Mouse (Mus musculus): ENCODE measurements at regions not wholly inside any gene's neighbourhood (a gene's known extent, or its start where the extent isn't known, plus 50 kb on each side); places are given as distances from the start of the nearest gene placed in this dataset.
A peak's percentile ranks its signal among the peaks of the same experiment; 100 is the strongest.

- no peak for ATAC-seq (ENCODE audit: low FRiP score)
- Histone ChIP-seq H3K4me2 (replicated peaks) (no peak overlapping the region), H3K4me3 (replicated peaks; ENCODE audit: low read length) (no peak overlapping the region), H3K27ac (no peak overlapping the region), H3K4me1 (replicated peaks; ENCODE audit: control insufficient read depth, insufficient read depth, low read length) (no peaks in the 10 kb centered on the region), H3K9me3 (ENCODE audit: control insufficient read depth, low read length) (no peaks in the 10 kb centered on the region), H3K9ac (no peak overlapping the region), H3K27me3 (ENCODE audit: control insufficient read depth, insufficient read depth, low read length) (no peaks in the 10 kb centered on the region), H3K36me3 (replicated peaks; ENCODE audit: control insufficient read depth, insufficient read depth) (no peaks in the 10 kb centered on the region)
- no peak for DNase-seq (ENCODE audit: low spot score)
- 77% methylated on average over 3 of the region's 3 CpGs for WGBS
These were observed 98.5 kb upstream of the Irf2bp2 start for GRCm38 (mm10) chr8:126692263-126692662.

- no peaks in the 10 kb centered on the region for H3K4me1 ChIP-seq (replicated peaks; ENCODE audit: control insufficient read depth, insufficient read depth, low read length)
- ATAC-seq (ENCODE audit: low FRiP score), result no peak
- H3K27me3 ChIP-seq (ENCODE audit: control insufficient read depth, insufficient read depth, low read length), result no peaks in the 10 kb centered on the region
- H3K36me3 ChIP-seq (replicated peaks; ENCODE audit: control insufficient read depth, insufficient read depth), result no peaks in the 10 kb centered on the region
- H3K4me2 ChIP-seq (replicated peaks), result no peak overlapping the region
- no peak overlapping the region for H3K4me3 ChIP-seq (replicated peaks; ENCODE audit: low read length)
- no peaks in the 10 kb centered on the region for H3K9me3 ChIP-seq (ENCODE audit: control insufficient read depth, low read length)
- DNase-seq (ENCODE audit: low spot score), result no peak
- no peak overlapping the region for H3K27ac ChIP-seq
- WGBS, result 81% methylated on average over 5 of the region's 5 CpGs
- H3K9ac ChIP-seq, result no peak overlapping the region
These were observed 94.7 kb upstream of the Irf2bp2 start for GRCm38 (mm10) chr8:126688450-126688849.

GRCm38 (mm10) chr8:126688014-126688413 is 94.2 kb upstream of the Irf2bp2 start:
- Histone ChIP-seq H3K4me3 (replicated peaks; ENCODE audit: low read length) (no peak overlapping the region), H3K27ac (no peak overlapping the region), H3K4me1 (replicated peaks; ENCODE audit: control insufficient read depth, insufficient read depth, low read length) (no peaks in the 10 kb centered on the region), H3K27me3 (ENCODE audit: control insufficient read depth, insufficient read depth, low read length) (no peaks in the 10 kb centered on the region), H3K4me2 (replicated peaks) (no peak overlapping the region), H3K9me3 (ENCODE audit: control insufficient read depth, low read length) (no peaks in the 10 kb centered on the region), H3K9ac (no peak overlapping the region), H3K36me3 (replicated peaks; ENCODE audit: control insufficient read depth, insufficient read depth) (no peaks in the 10 kb centered on the region)
- WGBS, result 76% methylated on average over 6 of the region's 6 CpGs
- ATAC-seq (ENCODE audit: low FRiP score), result no peak
- no peak for DNase-seq (ENCODE audit: low spot score)

- Histone ChIP-seq H3K27me3 (ENCODE audit: control insufficient read depth, insufficient read depth, low read length) (no peaks in the 10 kb centered on the region), H3K9ac (no peak overlapping the region), H3K36me3 (replicated peaks; ENCODE audit: control insufficient read depth, insufficient read depth) (no peaks in the 10 kb centered on the region), H3K4me3 (replicated peaks; ENCODE audit: low read length) (no peak overlapping the region), H3K27ac (no peak overlapping the region), H3K9me3 (ENCODE audit: control insufficient read depth, low read length) (no peaks in the 10 kb centered on the region), H3K4me2 (replicated peaks) (no peak overlapping the region), H3K4me1 (replicated peaks; ENCODE audit: control insufficient read depth, insufficient read depth, low read length) (no peaks in the 10 kb centered on the region)
- DNase-seq (ENCODE audit: low spot score), result no peak
- no peak for ATAC-seq (ENCODE audit: low FRiP score)
- WGBS, result 90% methylated on average over 4 of the region's 4 CpGs
These were observed 93.0 kb upstream of the Irf2bp2 start for GRCm38 (mm10) chr8:126686827-126687226.

- Histone ChIP-seq H3K9ac (no peak overlapping the region), H3K27me3 (ENCODE audit: control insufficient read depth, insufficient read depth, low read length) (no peaks in the 10 kb centered on the region), H3K9me3 (ENCODE audit: control insufficient read depth, low read length) (no peaks in the 10 kb centered on the region), H3K27ac (no peak overlapping the region), H3K4me1 (replicated peaks; ENCODE audit: control insufficient read depth, insufficient read depth, low read length) (no peaks in the 10 kb centered on the region), H3K4me2 (replicated peaks) (no peak overlapping the region), H3K36me3 (replicated peaks; ENCODE audit: control insufficient read depth, insufficient read depth) (no peaks in the 10 kb centered on the region), H3K4me3 (replicated peaks; ENCODE audit: low read length) (no peak overlapping the region)
- WGBS, result 80% methylated on average over 6 of the region's 6 CpGs
- ATAC-seq (ENCODE audit: low FRiP score), result no peak
- no peak for DNase-seq (ENCODE audit: low spot score)
These were observed 91.6 kb upstream of the Irf2bp2 start for GRCm38 (mm10) chr8:126685365-126685764.

- DNase-seq (ENCODE audit: low spot score), result no peak
- Histone ChIP-seq H3K9me3 (ENCODE audit: control insufficient read depth, low read length) (no peaks in the 10 kb centered on the region), H3K4me1 (replicated peaks; ENCODE audit: control insufficient read depth, insufficient read depth, low read length) (peaks cover under 1% of the 10 kb centered on the region; the same call in 1 of the 2 replicates), H3K27ac (no peak overlapping the region), H3K4me3 (replicated peaks; ENCODE audit: low read length) (no peak overlapping the region), H3K27me3 (ENCODE audit: control insufficient read depth, insufficient read depth, low read length) (no peaks in the 10 kb centered on the region), H3K36me3 (replicated peaks; ENCODE audit: control insufficient read depth, insufficient read depth) (no peaks in the 10 kb centered on the region), H3K9ac (no peak overlapping the region), H3K4me2 (replicated peaks) (no peak overlapping the region)
- WGBS, result 69% methylated on average over 4 of the region's 4 CpGs
- no peak for ATAC-seq (ENCODE audit: low FRiP score)
These were observed 90.2 kb upstream of the Irf2bp2 start for GRCm38 (mm10) chr8:126683950-126684349.

- no peak overlapping the region for H3K27ac ChIP-seq
- H3K36me3 ChIP-seq (replicated peaks; ENCODE audit: control insufficient read depth, insufficient read depth), result no peaks in the 10 kb centered on the region
- no peaks in the 10 kb centered on the region for H3K9me3 ChIP-seq (ENCODE audit: control insufficient read depth, low read length)
- no peak overlapping the region for H3K4me3 ChIP-seq (replicated peaks; ENCODE audit: low read length)
- no peak overlapping the region for H3K9ac ChIP-seq
- DNase-seq (ENCODE audit: low spot score) (no peak), ATAC-seq (ENCODE audit: low FRiP score) (no peak)
- H3K4me2 ChIP-seq (replicated peaks), result no peak overlapping the region
- H3K4me1 ChIP-seq (replicated peaks; ENCODE audit: control insufficient read depth, insufficient read depth, low read length), result peaks cover 5% of the 10 kb centered on the region
- no peaks in the 10 kb centered on the region for H3K27me3 ChIP-seq (ENCODE audit: control insufficient read depth, insufficient read depth, low read length)
- WGBS, result 88% methylated on average over 2 of the region's 2 CpGs
These were observed 89.8 kb upstream of the Irf2bp2 start for GRCm38 (mm10) chr8:126683555-126683947.

- H3K4me3 ChIP-seq (replicated peaks; ENCODE audit: low read length), result no peak overlapping the region
- H3K9me3 ChIP-seq (ENCODE audit: control insufficient read depth, low read length), result no peaks in the 10 kb centered on the region
- H3K4me2 ChIP-seq (replicated peaks), result no peak overlapping the region
- ATAC-seq (ENCODE audit: low FRiP score) (no peak), DNase-seq (ENCODE audit: low spot score) (no peak)
- 78% methylated on average over 9 of the region's 9 CpGs for WGBS
- H3K9ac ChIP-seq, result no peak overlapping the region
- H3K27ac ChIP-seq, result no peak overlapping the region
- H3K36me3 ChIP-seq (replicated peaks; ENCODE audit: control insufficient read depth, insufficient read depth), result no peaks in the 10 kb centered on the region
- no peaks in the 10 kb centered on the region for H3K27me3 ChIP-seq (ENCODE audit: control insufficient read depth, insufficient read depth, low read length)
- H3K4me1 ChIP-seq (replicated peaks; ENCODE audit: control insufficient read depth, insufficient read depth, low read length), result peaks cover 11% of the 10 kb centered on the region
These were observed 89.2 kb upstream of the Irf2bp2 start for GRCm38 (mm10) chr8:126682817-126683554.

GRCm38 (mm10) chr8:126681948-126682651 is 88.3 kb upstream of the Irf2bp2 start:
- Histone ChIP-seq H3K27ac (0 out of 2 replicates have a peak overlapping the region, but pooled peaks have one; percentile 8), H3K4me3 (replicated peaks; ENCODE audit: low read length) (no peak overlapping the region), H3K9me3 (ENCODE audit: control insufficient read depth, low read length) (no peaks in the 10 kb centered on the region), H3K27me3 (ENCODE audit: control insufficient read depth, insufficient read depth, low read length) (no peaks in the 10 kb centered on the region), H3K4me1 (replicated peaks; ENCODE audit: control insufficient read depth, insufficient read depth, low read length) (peaks cover 18% of the 10 kb centered on the region), H3K36me3 (replicated peaks; ENCODE audit: control insufficient read depth, insufficient read depth) (no peaks in the 10 kb centered on the region), H3K4me2 (replicated peaks) (no peak overlapping the region), H3K9ac (no peak overlapping the region)
- 57% methylated on average over 6 of the region's 6 CpGs for WGBS
- ATAC-seq (ENCODE audit: low FRiP score) (no peak), DNase-seq (ENCODE audit: low spot score) (no peak)

Measured in hindbrain, embryonic 14.5 days (tissue).